ENCODE assay signal across 8 mouse cellular contexts in the genomic region with DNA sequence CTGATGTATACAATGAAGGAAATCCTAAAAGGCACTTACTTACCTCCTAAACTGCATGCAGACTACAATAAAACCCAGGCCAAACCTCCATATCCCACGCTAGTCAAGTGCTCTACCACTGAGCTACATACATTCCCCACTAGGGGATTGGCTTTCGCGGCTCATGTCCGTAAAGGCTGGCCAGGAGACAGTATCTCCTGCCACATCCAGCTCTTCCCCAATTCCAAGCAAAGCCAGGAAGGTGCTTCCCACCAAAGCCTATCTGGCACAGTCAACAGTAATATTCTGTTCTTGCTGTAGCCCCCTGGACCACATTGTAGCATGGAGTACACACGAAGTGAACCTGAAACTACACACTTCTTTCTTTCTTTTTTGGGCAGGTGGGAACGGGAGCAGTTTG. TPM values are rescaled to one million over a fixed set of nuclear protein-coding genes. Genes with fewer than 3 reads are reported as not detected.
DNase-seq lines count a peak whose midpoint lies in the region; ATAC-seq and TF ChIP-seq lines count a peak whose summit lies in the region.

No protein-coding gene starts in this region.

- H3K27ac ChIP-seq in cerebellum, adult 2 months (ENCODE audit: insufficient read depth, low read length), result peak overlapping the region; percentile 60; the same call in 1 of the 2 replicates
- no peak overlapping the region for H3K27ac ChIP-seq in forebrain, embryonic 11.5 days (ENCODE audit: low read depth, low read length)
- no peak overlapping the region for H3K27ac ChIP-seq in liver, embryonic 13.5 days

- H3K36me3 ChIP-seq in forebrain, embryonic 11.5 days (ENCODE audit: control insufficient read depth, insufficient read depth, low read length), result no peaks in the 10 kb centered on the region; the same call in 1 of the 2 replicates
- H3K36me3 ChIP-seq in liver, embryonic 13.5 days, result peaks cover 3% of the 10 kb centered on the region; the same call in 1 of the 2 replicates

- no peak for TF ChIP-seq POLR2A in cerebellum, adult 2 months (IDR thresholded peaks at IDR 0.05; ENCODE audit: borderline replicate concordance, insufficient read depth, low read length)

- no peaks in the 10 kb centered on the region for H3K9me3 ChIP-seq in forebrain, embryonic 11.5 days (ENCODE audit: control insufficient read depth, low read length)
- H3K9me3 ChIP-seq in liver, embryonic 13.5 days (replicated peaks), result no peaks in the 10 kb centered on the region

- no peaks in the 10 kb centered on the region for H3K27me3 ChIP-seq in cerebellum, adult 2 months (ENCODE audit: control insufficient read depth, insufficient read depth, low read length)
- H3K27me3 ChIP-seq in forebrain, embryonic 11.5 days (ENCODE audit: control insufficient read depth, insufficient read depth, low read length), result no peaks in the 10 kb centered on the region
- 0 out of 2 replicates have a peak, but pooled peaks cover 4% of the 10 kb centered on the region for H3K27me3 ChIP-seq in liver, embryonic 13.5 days

- peaks cover 38% of the 10 kb centered on the region for H3K4me1 ChIP-seq in cerebellum, adult 2 months (ENCODE audit: control insufficient read depth, insufficient read depth, low read length)
- H3K4me1 ChIP-seq in forebrain, embryonic 11.5 days (replicated peaks; ENCODE audit: control insufficient read depth, insufficient read depth, low read length), result peaks cover 11% of the 10 kb centered on the region; the same call in 1 of the 2 replicates
- H3K4me1 ChIP-seq in liver, embryonic 13.5 days (replicated peaks), result peaks cover 41% of the 10 kb centered on the region

- WGBS in cerebellum, adult 2 months, result 8% methylated on average over 6 of the region's 6 CpGs
- WGBS in forebrain, embryonic 11.5 days, result 24% methylated on average over 6 of the region's 6 CpGs
- WGBS in liver, embryonic 13.5 days (ENCODE audit: insufficient replicate concordance), result 37% methylated on average over 6 of the region's 6 CpGs

- no peak for ATAC-seq in forebrain, embryonic 11.5 days (replicated peaks; ENCODE audit: low FRiP score)
- ATAC-seq in liver, embryonic 13.5 days (ENCODE audit: low read depth), result no peak
- ATAC-seq in monocyte, adult 5-6 weeks (replicated peaks; ENCODE audit: insufficient number of reproducible peaks, low FRiP score, low TSS enrichment, poor library complexity, severe bottlenecking), result no peak

- DNase-seq in cerebellum, adult 2 months, result no peak
- DNase-seq in cerebellum, postnatal 14 days, result no peak
- DNase-seq in 3T3-L1 (ENCODE audit: low read depth, low spot score), result peak; percentile 51
- no peak for DNase-seq in forebrain, embryonic 11.5 days (ENCODE audit: low spot score)
- DNase-seq in liver, embryonic 13.5 days, result no peak
- DNase-seq in kidney, postnatal 4 days, result no peak
- no peak for DNase-seq in urinary bladder, postnatal 36 days (ENCODE audit: low spot score in 2 of 2)

- TF ChIP-seq CTCF in cerebellum, adult 2 months (IDR thresholded peaks at IDR 0.05; ENCODE audit: borderline replicate concordance, insufficient read depth, low read depth, low read length), result no peak

- H3K4me3 ChIP-seq in cerebellum, adult 2 months (replicated peaks; ENCODE audit: insufficient read depth, low read depth, low read length), result peak overlapping the region; percentile 68
- peak overlapping the region; percentile 85 for H3K4me3 ChIP-seq in forebrain, embryonic 11.5 days (ENCODE audit: low read depth, low read length)
- H3K4me3 ChIP-seq in liver, embryonic 13.5 days (replicated peaks), result peak overlapping the region; percentile 88

- H3K9ac ChIP-seq in forebrain, embryonic 11.5 days (ENCODE audit: low read length), result peak overlapping the region; percentile 90
- H3K9ac ChIP-seq in liver, embryonic 13.5 days, result peak overlapping the region; percentile 90

- H3K4me2 ChIP-seq in forebrain, embryonic 11.5 days (ENCODE audit: low read depth, low read length, severe bottlenecking), result peak overlapping the region; percentile 92
- peak overlapping the region; percentile 100 for H3K4me2 ChIP-seq in liver, embryonic 13.5 days

RNA-seq across cellular contexts. Expression of gene Pqlc2, which starts 0.9 kb away (rescaled TPM):
- polyA plus RNA-seq in cerebellum, adult 2 months (2012; rRNA removed), result 42.3 and 44.4 TPM in 2 replicates
- polyA plus RNA-seq in forebrain, embryonic 11.5 days (2014; fragmentation: Nextera tagmentation; extraction: Ambion mirVana), result 11.4 and 16.4 TPM in 2 replicates
- 9.7 and 10.3 TPM in 2 replicates for polyA plus RNA-seq in liver, embryonic 13.5 days (2015; fragmentation: Nextera tagmentation; extraction: Ambion mirVana)
- total RNA-seq in monocyte, adult 5-6 weeks (2017), result 6.1 to 12.0 TPM (median 6.4 TPM) in 3 replicates

RNA-seq across cellular contexts. Expression of gene Akr7a5, which starts 0.9 kb away (rescaled TPM):
- polyA plus RNA-seq in cerebellum, adult 2 months (2012; rRNA removed), result 22.3 and 25.3 TPM in 2 replicates
- 97.4 and 103 TPM in 2 replicates for polyA plus RNA-seq in forebrain, embryonic 11.5 days (2014; fragmentation: Nextera tagmentation; extraction: Ambion mirVana)
- polyA plus RNA-seq in liver, embryonic 13.5 days (2015; fragmentation: Nextera tagmentation; extraction: Ambion mirVana), result 39.8 and 40.0 TPM in 2 replicates
- total RNA-seq in monocyte, adult 5-6 weeks (2017), result 3.6 to 7.3 TPM (median 4.8 TPM) in 3 replicates

RNA-seq across cellular contexts. Expression of gene Mrto4, which starts 42.7 kb away (rescaled TPM):
- polyA plus RNA-seq in cerebellum, adult 2 months (2012; rRNA removed), result 50.2 and 56.4 TPM in 2 replicates
- polyA plus RNA-seq in forebrain, embryonic 11.5 days (2014; fragmentation: Nextera tagmentation; extraction: Ambion mirVana), result 131 and 138 TPM in 2 replicates
- polyA plus RNA-seq in liver, embryonic 13.5 days (2015; fragmentation: Nextera tagmentation; extraction: Ambion mirVana), result 141 and 147 TPM in 2 replicates
- total RNA-seq in monocyte, adult 5-6 weeks (2017), result 20.8 to 41.9 TPM (median 26.8 TPM) in 3 replicates

RNA-seq across cellular contexts. Expression of gene Emc1, which starts 42.7 kb away (rescaled TPM):
- polyA plus RNA-seq in cerebellum, adult 2 months (2012; rRNA removed), result 77.1 and 78.2 TPM in 2 replicates
- polyA plus RNA-seq in forebrain, embryonic 11.5 days (2014; fragmentation: Nextera tagmentation; extraction: Ambion mirVana), result 30.2 and 31.9 TPM in 2 replicates
- 15.4 and 17.8 TPM in 2 replicates for polyA plus RNA-seq in liver, embryonic 13.5 days (2015; fragmentation: Nextera tagmentation; extraction: Ambion mirVana)
- 14.3 to 34.6 TPM (median 21.9 TPM) in 3 replicates for total RNA-seq in monocyte, adult 5-6 weeks (2017)

RNA-seq across cellular contexts. Expression of gene Ubr4, which starts 42.8 kb away (rescaled TPM):
- polyA plus RNA-seq in cerebellum, adult 2 months (2012; rRNA removed), result 256 TPM in 2 replicates
- 100 and 106 TPM in 2 replicates for polyA plus RNA-seq in forebrain, embryonic 11.5 days (2014; fragmentation: Nextera tagmentation; extraction: Ambion mirVana)
- 33.8 and 34.5 TPM in 2 replicates for polyA plus RNA-seq in liver, embryonic 13.5 days (2015; fragmentation: Nextera tagmentation; extraction: Ambion mirVana)
- total RNA-seq in monocyte, adult 5-6 weeks (2017), result 38.5 to 107 TPM (median 47.9 TPM) in 3 replicates
